ENCODE assay signal across 11 mouse cellular contexts in the genomic region with DNA sequence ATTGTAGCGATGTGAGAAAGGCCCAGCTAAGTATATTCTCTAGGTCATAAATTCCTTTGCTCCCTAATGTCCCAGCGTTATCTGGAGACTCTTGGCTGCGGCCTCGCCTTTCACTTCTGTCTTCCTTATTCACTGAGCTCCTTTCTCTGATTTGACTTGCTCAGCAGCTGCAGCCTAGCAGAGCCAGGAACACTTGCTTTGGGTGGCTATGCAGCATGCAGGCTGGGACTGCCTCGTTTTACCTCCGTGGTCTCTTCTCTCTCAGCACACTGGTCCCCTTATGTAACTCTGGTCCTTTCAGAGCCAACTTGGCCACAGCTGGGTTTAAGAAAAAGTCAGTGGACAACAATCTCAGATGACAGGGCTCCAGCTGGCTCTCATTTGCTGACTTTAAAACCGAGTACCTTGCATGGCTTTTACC.
A peak's percentile ranks its signal among the peaks of the same experiment; 100 is the strongest.
DNase-seq lines count a peak whose midpoint lies in the region; ATAC-seq lines count a peak whose summit lies in the region.
"Had no signal": no experiment of that assay in that cellular context is flagged by ENCODE, and none has a peak within 500 bp of the region (broad histone marks: within the 10 kb centered on the region; RNA-seq: fewer than 3 reads in every experiment).

No protein-coding gene starts in this region.

- H3K9me3 ChIP-seq in embryonic facial prominence, embryonic 14.5 days (ENCODE audit: control insufficient read depth, low read length): no peaks in the 10 kb centered on the region
- H3K9me3 ChIP-seq in forebrain, embryonic 14.5 days (replicated peaks; ENCODE audit: control insufficient read depth, low read length): no peaks in the 10 kb centered on the region
- H3K9me3 ChIP-seq: limb, embryonic 13.5 days had no signal

- no peaks in the 10 kb centered on the region for H3K4me1 ChIP-seq in embryonic facial prominence, embryonic 14.5 days (ENCODE audit: control insufficient read depth, insufficient read depth, low read length)
- H3K4me1 ChIP-seq in forebrain, embryonic 14.5 days (ENCODE audit: control insufficient read depth, insufficient read depth, low read length): no peaks in the 10 kb centered on the region

- no peak overlapping the region for H3K4me2 ChIP-seq in embryonic facial prominence, embryonic 14.5 days (ENCODE audit: low read depth, low read length)
- H3K4me2 ChIP-seq in forebrain, embryonic 14.5 days (ENCODE audit: low read length): no peak overlapping the region
- H3K4me2 ChIP-seq: limb, embryonic 13.5 days had no signal

- H3K9ac ChIP-seq in embryonic facial prominence, embryonic 14.5 days (ENCODE audit: low read depth, low read length): no peak overlapping the region
- no peak overlapping the region for H3K9ac ChIP-seq in forebrain, embryonic 14.5 days (ENCODE audit: low read length)
- H3K9ac ChIP-seq: limb, embryonic 13.5 days had no signal

- no peak for ATAC-seq in embryonic facial prominence, embryonic 14.5 days (ENCODE audit: low read depth)
- ATAC-seq in forebrain, embryonic 14.5 days: no peak

- no peaks in the 10 kb centered on the region for H3K36me3 ChIP-seq in embryonic facial prominence, embryonic 14.5 days (ENCODE audit: control insufficient read depth, insufficient read depth, low read length)
- H3K36me3 ChIP-seq in forebrain, embryonic 14.5 days (ENCODE audit: control insufficient read depth, insufficient read depth, low read length): no peaks in the 10 kb centered on the region
- H3K36me3 ChIP-seq: limb, embryonic 13.5 days had no signal

- DNase-seq in kidney, postnatal 4 days: peak; percentile 53 to 64
- DNase-seq in kidney, adult 8-10 months: no peak
- peak; percentile 15 for DNase-seq in embryonic facial prominence, embryonic 14.5 days (ENCODE audit: low spot score)
- DNase-seq in gastrocnemius, postnatal 25 days: peak; percentile 60
- DNase-seq in lung, postnatal 36 days: peak; percentile 40
- DNase-seq in forebrain, embryonic 14.5 days (ENCODE audit: low spot score): no peak
- DNase-seq in cerebellum, postnatal 14 days: no peak
- DNase-seq: adrenal gland, postnatal 25 days; kidney, adult 18-20 months; thymus, postnatal 25 days had no signal

- no peaks in the 10 kb centered on the region for H3K27me3 ChIP-seq in embryonic facial prominence, embryonic 14.5 days (replicated peaks; ENCODE audit: control insufficient read depth, insufficient read depth, low read length)
- no peaks in the 10 kb centered on the region for H3K27me3 ChIP-seq in forebrain, embryonic 14.5 days (replicated peaks; ENCODE audit: control insufficient read depth, insufficient read depth, low read length)

- 40% methylated on average over 7 of the region's 7 CpGs for WGBS in embryonic facial prominence, embryonic 14.5 days
- WGBS in forebrain, embryonic 14.5 days: 78% methylated on average over 7 of the region's 7 CpGs

- no peak overlapping the region for H3K4me3 ChIP-seq in embryonic facial prominence, embryonic 14.5 days (ENCODE audit: low read depth, low read length)
- H3K4me3 ChIP-seq in forebrain, embryonic 14.5 days (ENCODE audit: low read depth, low read length): no peak overlapping the region
- H3K4me3 ChIP-seq: limb, embryonic 13.5 days had no signal

- H3K27ac ChIP-seq in embryonic facial prominence, embryonic 14.5 days (replicated peaks; ENCODE audit: low read depth, low read length): no peak overlapping the region
- no peak overlapping the region for H3K27ac ChIP-seq in forebrain, embryonic 14.5 days (ENCODE audit: low read depth, low read length)
- H3K27ac ChIP-seq: limb, embryonic 13.5 days had no signal

Comparison
In these comparisons a context has a peak if more than half of its experiments do, and no peak if none do; other contexts are left out.
1. DNase-seq: peak in kidney, postnatal 4 days (2 of 2), embryonic facial prominence, embryonic 14.5 days (single experiment), gastrocnemius, postnatal 25 days (single experiment) and lung, postnatal 36 days (single experiment); none in kidney, adult 8-10 months (0 of 2), forebrain, embryonic 14.5 days (single experiment) and cerebellum, postnatal 14 days (0 of 2).